Mouse (Mus musculus) bone marrow, adult 2 months (tissue): ENCODE measurements at regions not wholly inside any gene's neighbourhood (a gene's known extent, or its start where the extent isn't known, plus 50 kb on each side); places are given as distances from the start of the nearest gene placed in this dataset.

Experiments used
- CTCF ChIP-seq: fragments of 200-500 bp; IDR thresholded peaks from 2 replicates; pipeline ENCODE4 v1.5.1; 2011; ENCODE audit warnings: low read length, control low read depth; ENCODE audit not compliant: control insufficient read depth, insufficient read depth
- POLR2A ChIP-seq: fragments of 200-500 bp; IDR thresholded peaks from 2 replicates; pipeline ENCODE4 v1.6.1; 2011; ENCODE audit warnings: low read depth, mild to moderate bottlenecking, control low read depth, low read length, borderline replicate concordance; ENCODE audit not compliant: control insufficient read depth

DNA sequence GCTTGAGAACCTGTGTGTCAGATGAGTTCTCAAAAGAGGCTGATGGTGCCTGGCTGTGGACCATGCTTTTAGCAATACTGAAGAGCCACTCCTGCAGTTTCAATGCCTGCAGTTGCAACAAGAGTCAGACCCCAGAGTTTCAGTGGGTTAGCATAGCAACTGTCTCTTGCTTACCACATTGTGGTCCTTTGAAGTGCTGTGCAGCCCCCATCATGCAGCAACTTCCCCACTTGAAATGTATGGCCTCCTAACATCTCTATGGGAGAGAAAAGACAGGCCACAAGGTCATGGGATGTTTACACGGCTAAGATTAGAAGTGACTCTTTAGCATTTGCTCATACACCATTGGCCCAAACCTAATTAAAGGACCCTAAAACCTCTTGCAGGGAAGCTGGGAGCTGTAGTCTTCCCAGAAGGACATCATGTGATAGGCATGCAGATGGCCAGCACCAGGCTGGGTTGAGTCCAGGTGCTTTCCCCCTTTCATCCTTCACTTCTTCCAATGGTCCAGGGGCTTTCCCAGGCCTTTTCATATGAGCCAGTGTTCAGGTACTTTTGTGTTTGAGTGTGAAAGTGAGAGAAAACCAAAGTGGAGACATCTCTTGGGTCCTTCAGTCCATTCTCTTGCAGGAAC is 1351.2 kb upstream of the A1bg start:
- TF ChIP-seq POLR2A: no peak
- TF ChIP-seq CTCF: no peak
